Mouse (Mus musculus) heart, postnatal 0 days (tissue): ENCODE results near the gene Rbfox3.

Experiments
- CTCF ChIP-seq: IDR thresholded peaks from 2 replicates; pipeline ENCODE4 v1.5.1; 2016; ENCODE audit warnings: antibody characterized with exemption, control low read depth, low read depth
- EP300 ChIP-seq: IDR thresholded peaks from 2 replicates; pipeline ENCODE4 v1.6.1; 2016; ENCODE audit warnings: antibody characterized with exemption, low read depth

DNA sequence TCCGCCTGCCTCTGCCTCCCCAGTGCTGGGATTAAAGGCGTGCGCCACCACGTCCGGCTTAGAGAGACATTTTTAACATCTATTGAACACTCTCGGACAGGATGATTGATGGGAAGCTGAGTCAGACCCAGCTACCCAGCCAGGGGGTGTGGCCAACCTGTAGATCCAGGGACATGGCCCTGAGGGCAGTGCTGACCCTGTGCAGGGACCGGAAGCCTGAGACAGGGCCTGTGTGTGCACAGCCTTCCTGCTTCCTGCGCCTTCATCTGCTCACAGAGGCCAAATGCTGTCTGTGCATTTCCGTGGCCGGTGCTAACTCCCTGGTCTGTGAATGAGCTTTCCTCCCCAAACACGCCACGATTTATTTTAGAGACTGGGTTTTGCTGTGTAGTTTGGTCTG lies 431.6 kb downstream of the Rbfox3 start:
- TF ChIP-seq CTCF = no peak
- TF ChIP-seq EP300 = no peak
